Mouse (Mus musculus) limb, embryonic 11.5 days (tissue): ENCODE data around the gene Flt3. TPM values are rescaled to one million over a fixed set of nuclear protein-coding genes. Genes with fewer than 3 reads are reported as not detected.
A peak's percentile ranks its signal among the peaks of the same experiment; 100 is the strongest.

ENCODE experiments used
- ATAC-seq: fragments of 200-750 bp; cut with Nextera tagmentation; 2 replicates; pipeline ENCODE4 v1.8.0; 2017; ENCODE audit warnings: low read depth; ENCODE audit not compliant: insufficient number of reproducible peaks, low FRiP score, low TSS enrichment
- DNase-seq: peaks from one replicate; pipeline ENCODE4 v3.0.0-alpha.2; 2015; ENCODE audit warnings: low spot score
- H3K27ac ChIP-seq: fragments of 300-500 bp; sonication (generic); replicated peaks from 2 replicates; pipeline ENCODE4 v1.5.1; 2014; ENCODE audit warnings: low read depth, mild to moderate bottlenecking, low read length
- H3K27me3 ChIP-seq: fragments of 300-500 bp; sonication (generic); 2 replicates; pipeline ENCODE4 v1.6.1; 2014; ENCODE audit warnings: mild to moderate bottlenecking, low read length, mixed read lengths; ENCODE audit not compliant: control insufficient read depth, insufficient read depth
- H3K36me3 ChIP-seq: fragments of 300-500 bp; sonication (generic); 2 replicates; pipeline ENCODE4 v1.6.1; 2014; ENCODE audit warnings: mild to moderate bottlenecking, low read length, moderate library complexity, mixed read lengths; ENCODE audit not compliant: control insufficient read depth, insufficient read depth
- H3K4me1 ChIP-seq: fragments of 300-500 bp; sonication (generic); 2 replicates; pipeline ENCODE4 v1.6.1; 2014; ENCODE audit warnings: low read length, mixed read lengths; ENCODE audit not compliant: control insufficient read depth, insufficient read depth
- H3K4me2 ChIP-seq: fragments of 300-500 bp; sonication (generic); 2 replicates; pipeline ENCODE4 v1.6.1; 2014; ENCODE audit warnings: low read depth, mild to moderate bottlenecking, moderate library complexity; ENCODE audit not compliant: severe bottlenecking
- H3K4me3 ChIP-seq: fragments of 300-500 bp; sonication (generic); 2 replicates; pipeline ENCODE4 v1.5.1; 2014; ENCODE audit warnings: low read depth, low read length
- H3K9ac ChIP-seq: fragments of 300-500 bp; sonication (generic); 2 replicates; pipeline ENCODE4 v1.6.1; 2014; ENCODE audit warnings: mild to moderate bottlenecking, low read length
- H3K9me3 ChIP-seq: fragments of 300-500 bp; sonication (generic); 2 replicates; pipeline ENCODE4 v1.6.1; 2016; ENCODE audit warnings: low read length; ENCODE audit not compliant: control insufficient read depth
- WGBS: fragments of 180-500 bp; shearing (Covaris S2); extraction: QIAGEN DNeasy Blood & Tissue Kit; methylation state at CpG from one replicate; pipeline ENCODE4 v1.1.7; 2014; 5-methylcytosine and 5-hydroxymethylcytosine counted together
- polyA plus RNA-seq: library from polyadenylated mRNA; unstranded; fragments of >200 nt; fragmentation: Nextera tagmentation; extraction: Ambion mirVana; gene quantifications from 2 replicates; pipeline ENCODE4 v1.2.1, GENCODE M21; 2014

Gene Flt3
- polyA plus RNA-seq, 1 experiment from 2014 or later: 0.08 TPM

- Histone ChIP-seq H3K4me3 (no peak overlapping the region), H3K27ac (no peak overlapping the region), H3K9ac (no peak overlapping the region), H3K36me3 (no peaks in the 10 kb centered on the region), H3K4me2 (no peak overlapping the region), H3K27me3 (peaks cover 96% of the 10 kb centered on the region), H3K9me3 (no peaks in the 10 kb centered on the region), H3K4me1 (peaks cover 14% of the 10 kb centered on the region; the same call in 1 of the 2 replicates)
- ATAC-seq (0 out of 2 replicates have a peak, but pooled peaks have one; percentile 11), DNase-seq (peak; percentile 21)
- WGBS: 0% methylated on average over 2 of the region's 2 CpGs
Measured at GRCm38 (mm10) chr5:147309786-147310185, 90.5 kb downstream of the Flt3 start.

- no peak overlapping the region for H3K4me2 ChIP-seq
- 14% methylated on average over 9 of the region's 9 CpGs for WGBS
- H3K27me3 ChIP-seq: peaks cover 96% of the 10 kb centered on the region
- no peak overlapping the region for H3K27ac ChIP-seq
- DNase-seq (peak; percentile 36), ATAC-seq (no peak)
- H3K4me1 ChIP-seq: peaks cover 14% of the 10 kb centered on the region; the same call in 1 of the 2 replicates
- H3K4me3 ChIP-seq: no peak overlapping the region
- H3K9me3 ChIP-seq: no peaks in the 10 kb centered on the region
- H3K9ac ChIP-seq: no peak overlapping the region
- no peaks in the 10 kb centered on the region for H3K36me3 ChIP-seq
Measured at GRCm38 (mm10) chr5:147308451-147308850, 91.8 kb downstream of the Flt3 start.

DNA sequence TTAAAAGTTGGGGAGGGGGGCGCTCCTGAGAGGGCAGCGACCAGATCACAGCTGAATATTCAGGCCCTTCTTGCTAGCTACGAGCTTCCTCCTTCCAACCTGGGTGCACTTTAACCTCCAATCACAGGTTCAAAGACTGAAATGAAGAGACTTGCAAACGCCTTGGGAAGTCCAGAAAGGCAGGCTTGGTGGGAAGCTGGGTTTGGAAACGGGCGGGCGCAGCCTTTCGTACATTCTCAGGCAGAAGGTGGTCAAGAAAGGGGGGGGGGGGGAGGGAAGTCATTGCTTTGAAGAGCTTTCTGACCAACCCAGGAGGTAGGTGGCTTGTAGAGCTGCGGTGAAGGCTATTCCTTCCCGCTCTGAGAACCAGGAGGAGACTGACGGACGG, 92.9 kb downstream of the Flt3 start:
- no peak overlapping the region for H3K27ac ChIP-seq
- no peak for ATAC-seq
- no peak overlapping the region for H3K4me3 ChIP-seq
- H3K9me3 ChIP-seq: no peaks in the 10 kb centered on the region
- no peak overlapping the region for H3K4me2 ChIP-seq
- DNase-seq: no peak
- no peak overlapping the region for H3K9ac ChIP-seq
- H3K4me1 ChIP-seq: peaks cover 14% of the 10 kb centered on the region; the same call in 1 of the 2 replicates
- no peaks in the 10 kb centered on the region for H3K36me3 ChIP-seq
- WGBS: 0% methylated on average over 12 of the region's 12 CpGs
- H3K27me3 ChIP-seq: peaks cover 96% of the 10 kb centered on the region

GRCm38 (mm10) chr5:147306638-147307397, 93.5 kb downstream of the Flt3 start, which contains the start of gene Cdx2:
TSS of gene Cdx2 (minus strand) at chr5:147307270.
- no peaks in the 10 kb centered on the region for H3K36me3 ChIP-seq
- WGBS: under 1% methylated on average over 63 of the region's 63 CpGs
- H3K4me1 ChIP-seq: peaks cover 14% of the 10 kb centered on the region; the same call in 1 of the 2 replicates
- ATAC-seq (no peak), DNase-seq (peak; percentile 68)
- H3K4me2 ChIP-seq: peak within 1 kb of the TSS; percentile 27
- H3K9me3 ChIP-seq: no peaks in the 10 kb centered on the region
- H3K4me3 ChIP-seq: peak within 1 kb of the TSS; percentile 6; the same call in 1 of the 2 replicates
- H3K9ac ChIP-seq: no peak within 1 kb of the TSS
- no peak within 1 kb of the TSS for H3K27ac ChIP-seq
- peaks cover 96% of the 10 kb centered on the region for H3K27me3 ChIP-seq

DNA sequence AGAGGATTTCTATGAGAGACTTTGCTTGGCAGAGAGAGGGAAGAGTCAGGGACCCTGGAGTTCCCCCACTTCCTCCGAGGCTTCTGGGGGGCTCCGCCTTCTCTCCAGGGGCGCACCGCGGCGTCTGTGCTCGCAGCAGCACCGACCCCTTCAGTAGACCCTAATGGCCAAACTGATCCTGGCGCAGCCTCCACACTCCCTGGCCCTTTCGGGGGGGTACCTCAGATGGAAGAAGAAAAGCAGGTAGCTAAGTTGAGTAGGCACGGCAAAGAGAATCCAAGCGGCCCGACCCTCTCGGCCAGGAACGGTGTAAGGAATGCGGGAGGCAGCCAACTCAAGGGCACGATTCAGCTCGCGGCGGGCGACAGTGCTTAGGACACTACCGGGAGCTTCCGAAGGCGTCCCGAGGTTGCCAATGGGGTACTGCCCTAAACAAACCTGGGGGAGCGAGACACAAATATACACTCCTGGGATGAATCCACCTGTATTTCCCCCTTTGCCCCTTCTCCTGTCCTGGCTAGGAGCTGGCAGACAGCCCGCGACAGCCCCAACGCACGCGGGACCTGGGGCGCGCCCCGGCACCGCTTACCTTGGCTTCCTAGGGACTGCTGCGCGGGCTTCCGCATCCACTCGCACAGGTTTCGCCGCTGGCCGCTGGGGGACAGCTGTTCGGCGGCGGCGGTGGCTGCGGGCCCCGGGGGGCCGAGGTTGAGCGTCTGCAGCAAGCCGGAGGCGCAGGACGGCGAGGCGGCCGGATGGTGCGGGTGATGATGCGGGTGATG, 94.2 kb downstream of the Flt3 start:
- no peak overlapping the region for H3K9ac ChIP-seq
- H3K27ac ChIP-seq: no peak overlapping the region
- peaks cover 96% of the 10 kb centered on the region for H3K27me3 ChIP-seq
- no peaks in the 10 kb centered on the region for H3K9me3 ChIP-seq
- no peaks in the 10 kb centered on the region for H3K36me3 ChIP-seq
- peak overlapping the region; percentile 27 for H3K4me2 ChIP-seq
- H3K4me1 ChIP-seq: peaks cover 21% of the 10 kb centered on the region; the same call in 1 of the 2 replicates
- no peak for ATAC-seq
- peak; percentile 58 for DNase-seq
- under 1% methylated on average over 58 of the region's 58 CpGs for WGBS
- peak overlapping the region; percentile 5; the same call in 1 of the 2 replicates for H3K4me3 ChIP-seq

GRCm38 (mm10) chr5:147305166-147305565, 95.1 kb downstream of the Flt3 start:
- Histone ChIP-seq H3K4me3 (no peak overlapping the region), H3K4me2 (no peak overlapping the region; the same call in 1 of the 2 replicates), H3K27ac (no peak overlapping the region), H3K36me3 (no peaks in the 10 kb centered on the region), H3K4me1 (peaks cover 23% of the 10 kb centered on the region; the same call in 1 of the 2 replicates), H3K9me3 (no peaks in the 10 kb centered on the region), H3K27me3 (peaks cover 96% of the 10 kb centered on the region), H3K9ac (no peak overlapping the region)
- no peak for DNase-seq
- ATAC-seq: no peak
- under 1% methylated on average over 16 of the region's 16 CpGs for WGBS

GRCm38 (mm10) chr5:147304276-147305155, 95.8 kb downstream of the Flt3 start:
- Histone ChIP-seq H3K4me2 (no peak overlapping the region), H3K4me1 (peaks cover 29% of the 10 kb centered on the region), H3K9me3 (no peaks in the 10 kb centered on the region), H3K27ac (no peak overlapping the region), H3K4me3 (no peak overlapping the region), H3K36me3 (no peaks in the 10 kb centered on the region), H3K27me3 (peaks cover 97% of the 10 kb centered on the region), H3K9ac (no peak overlapping the region)
- whole genome bisulfite sequencing: under 1% methylated on average over 54 of the region's 54 CpGs
- no peak for ATAC-seq
- DNase-seq: peak; percentile 70
